Mouse (Mus musculus) limb, embryonic 15.5 days (tissue): Measurements from ENCODE around the gene Tbxas1. TPM values are rescaled to one million over a fixed set of nuclear protein-coding genes. Genes with fewer than 3 reads are reported as not detected.

Source experiments
- ATAC-seq: fragments of 200-750 bp; cut with Nextera tagmentation; 2 replicates; pipeline ENCODE4 v1.8.0; 2017; ENCODE audit warnings: low read depth, moderate TSS enrichment; ENCODE audit not compliant: insufficient number of reproducible peaks, low FRiP score, low TSS enrichment
- H3K27ac ChIP-seq: fragments of 300-500 bp; sonication (generic); 2 replicates; pipeline ENCODE4 v1.5.1; 2015; ENCODE audit warnings: moderate library complexity, mild to moderate bottlenecking, inconsistent platforms
- H3K27me3 ChIP-seq: fragments of 300-500 bp; sonication (generic); 2 replicates; pipeline ENCODE4 v1.6.1; 2015; ENCODE audit warnings: inconsistent platforms
- H3K36me3 ChIP-seq: fragments of 300-500 bp; sonication (generic); 2 replicates; pipeline ENCODE4 v1.6.1; 2015; ENCODE audit warnings: inconsistent platforms
- H3K4me1 ChIP-seq: fragments of 300-500 bp; sonication (generic); 2 replicates; pipeline ENCODE4 v1.6.1; 2015; ENCODE audit warnings: inconsistent platforms
- H3K4me2 ChIP-seq: fragments of 300-500 bp; sonication (generic); 2 replicates; pipeline ENCODE4 v1.6.1; 2015; ENCODE audit warnings: mild to moderate bottlenecking, inconsistent platforms
- H3K4me3 ChIP-seq: fragments of 300-500 bp; sonication (generic); 2 replicates; pipeline ENCODE4 v1.5.1; 2015; ENCODE audit warnings: mild to moderate bottlenecking, inconsistent platforms
- H3K9ac ChIP-seq: fragments of 300-500 bp; sonication (generic); 2 replicates; pipeline ENCODE4 v1.6.1; 2015; ENCODE audit warnings: inconsistent platforms
- H3K9me3 ChIP-seq: fragments of 300-500 bp; sonication (generic); 2 replicates; pipeline ENCODE4 v1.6.1; 2016; ENCODE audit warnings: inconsistent platforms
- WGBS: fragments of 180-500 bp; shearing (Covaris S2); methylation state at CpG from one replicate; pipeline ENCODE4 v1.1.7; 2015; 5-methylcytosine and 5-hydroxymethylcytosine counted together
- polyA plus RNA-seq: library from polyadenylated mRNA; unstranded; fragments of >200 nt; fragmentation: Nextera tagmentation; extraction: Ambion mirVana; gene quantifications from 2 replicates; pipeline ENCODE4 v1.2.1, GENCODE M21; 2015

Gene Tbxas1
- polyA plus RNA-seq, 1 experiment from 2014 or later = 3.2 TPM

GRCm38 (mm10) chr6:38949683-38950161, 74.5 kb downstream of the Tbxas1 start:
- Histone ChIP-seq H3K27ac (no peak overlapping the region), H3K36me3 (no peaks in the 10 kb centered on the region), H3K4me3 (no peak overlapping the region), H3K4me1 (peaks cover 2% of the 10 kb centered on the region; the same call in 1 of the 2 replicates), H3K4me2 (no peak overlapping the region), H3K9me3 (no peaks in the 10 kb centered on the region), H3K27me3 (no peaks in the 10 kb centered on the region), H3K9ac (no peak overlapping the region)
- 36% methylated on average over 5 of the region's 5 CpGs for WGBS
- ATAC-seq = no peak

DNA sequence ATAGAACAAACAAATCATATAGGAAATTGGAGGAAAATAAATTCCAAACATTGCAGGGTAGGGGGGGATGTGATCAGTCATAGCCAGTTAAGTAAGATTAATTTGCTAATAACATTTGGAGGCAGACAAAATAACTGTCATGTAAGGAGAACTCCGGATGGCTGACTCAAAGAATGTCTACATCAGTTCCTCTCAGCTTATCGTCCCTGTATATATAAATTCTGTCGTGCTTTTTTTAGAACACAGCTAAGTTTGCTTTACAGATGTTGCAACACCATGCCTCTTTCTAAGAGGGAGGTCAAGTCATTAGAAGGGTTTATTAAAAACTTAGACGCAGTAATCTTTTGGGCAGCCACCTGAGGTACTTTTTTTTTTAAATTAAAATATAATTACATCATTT, 75.1 kb downstream of the Tbxas1 start:
- H3K9me3 ChIP-seq = no peaks in the 10 kb centered on the region
- H3K36me3 ChIP-seq = no peaks in the 10 kb centered on the region
- H3K4me3 ChIP-seq = no peak overlapping the region
- 32% methylated on average over 4 of the region's 4 CpGs for WGBS
- H3K27ac ChIP-seq = no peak overlapping the region
- H3K4me2 ChIP-seq = no peak overlapping the region
- H3K27me3 ChIP-seq = no peaks in the 10 kb centered on the region
- H3K9ac ChIP-seq = no peak overlapping the region
- ATAC-seq = no peak
- peaks cover 2% of the 10 kb centered on the region; the same call in 1 of the 2 replicates for H3K4me1 ChIP-seq

DNA sequence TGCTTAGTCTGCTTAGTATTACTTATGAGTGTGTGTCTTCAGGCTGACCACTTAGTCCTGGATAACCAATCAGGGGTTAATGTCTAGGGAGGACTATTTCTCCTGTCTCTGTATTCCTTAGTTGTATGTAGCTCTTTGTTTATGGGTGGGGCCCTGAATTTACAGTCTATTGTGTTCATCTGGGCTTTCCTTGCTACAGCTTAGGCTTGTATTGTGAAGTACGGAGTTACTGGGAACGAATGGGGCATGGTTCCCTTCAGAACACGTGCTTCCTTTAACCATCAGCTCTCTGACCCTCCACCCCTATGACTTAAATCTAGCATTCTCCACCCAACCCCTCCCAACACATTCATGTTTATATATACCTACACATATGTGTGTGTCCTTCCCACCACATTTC, 75.6 kb downstream of the Tbxas1 start:
- H3K27me3 ChIP-seq = no peaks in the 10 kb centered on the region
- no peak for ATAC-seq
- no peak overlapping the region for H3K9ac ChIP-seq
- H3K9me3 ChIP-seq = no peaks in the 10 kb centered on the region
- WGBS = 65% methylated on average over 3 of the region's 3 CpGs
- H3K36me3 ChIP-seq = no peaks in the 10 kb centered on the region
- H3K4me2 ChIP-seq = no peak overlapping the region
- no peak overlapping the region for H3K27ac ChIP-seq
- H3K4me3 ChIP-seq = no peak overlapping the region
- H3K4me1 ChIP-seq = peaks cover 2% of the 10 kb centered on the region; the same call in 1 of the 2 replicates

DNA sequence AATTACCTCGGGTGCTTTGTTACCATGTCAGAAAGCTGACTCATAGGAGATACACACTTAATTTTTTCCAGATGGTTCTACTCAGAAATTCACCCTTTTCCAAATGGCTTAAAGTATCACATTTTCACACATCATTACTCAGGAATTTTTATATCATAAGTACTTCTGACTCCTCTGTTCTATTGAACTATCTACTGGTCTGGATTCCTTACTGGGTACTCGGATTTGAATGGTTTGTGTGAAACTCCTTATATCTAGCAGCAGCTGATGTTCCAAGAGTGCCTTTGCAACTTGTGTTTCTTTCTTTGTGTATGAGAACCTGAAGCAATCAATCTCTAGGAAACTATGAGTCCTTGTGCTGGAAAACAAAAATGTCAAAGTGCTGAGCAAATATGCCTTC, 81.4 kb downstream of the Tbxas1 start:
- Histone ChIP-seq H3K9me3 (no peaks in the 10 kb centered on the region), H3K36me3 (no peaks in the 10 kb centered on the region), H3K4me3 (no peak overlapping the region), H3K4me2 (no peak overlapping the region), H3K4me1 (0 out of 2 replicates have a peak, but pooled peaks cover 4% of the 10 kb centered on the region), H3K9ac (no peak overlapping the region), H3K27ac (no peak overlapping the region), H3K27me3 (no peaks in the 10 kb centered on the region)
- WGBS = 60% methylated on average over 2 of the region's 2 CpGs
- ATAC-seq = no peak

DNA sequence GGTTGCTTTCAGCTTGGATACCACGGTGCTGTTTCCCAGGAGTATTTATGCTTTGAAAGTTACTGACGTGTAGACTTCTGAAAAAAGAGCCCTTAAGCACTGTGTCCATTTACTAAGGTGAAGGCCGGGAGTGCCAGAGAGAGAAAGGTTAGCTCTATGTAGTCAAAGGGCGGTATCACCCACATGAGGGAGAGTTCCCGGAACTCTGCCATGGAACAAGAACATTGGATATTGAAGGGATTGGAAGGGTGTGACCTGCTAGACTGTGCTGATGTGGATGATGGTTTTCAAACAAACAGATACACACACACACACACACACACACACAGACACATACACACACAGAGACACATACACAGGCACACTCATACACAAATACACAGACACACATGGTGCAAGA, 82.0 kb downstream of the Tbxas1 start:
- Histone ChIP-seq H3K4me1 (0 out of 2 replicates have a peak, but pooled peaks cover 4% of the 10 kb centered on the region), H3K27ac (no peak overlapping the region), H3K4me2 (no peak overlapping the region), H3K9me3 (no peaks in the 10 kb centered on the region), H3K4me3 (no peak overlapping the region), H3K27me3 (no peaks in the 10 kb centered on the region), H3K36me3 (no peaks in the 10 kb centered on the region), H3K9ac (no peak overlapping the region)
- WGBS = 76% methylated on average over 5 of the region's 5 CpGs
- ATAC-seq = no peak

- no peak overlapping the region for H3K27ac ChIP-seq
- no peak overlapping the region for H3K4me2 ChIP-seq
- H3K9me3 ChIP-seq = no peaks in the 10 kb centered on the region
- no peaks in the 10 kb centered on the region for H3K27me3 ChIP-seq
- ATAC-seq = no peak
- H3K36me3 ChIP-seq = no peaks in the 10 kb centered on the region
- 85% methylated on average over 9 of the region's 9 CpGs for WGBS
- no peak overlapping the region for H3K9ac ChIP-seq
- 0 out of 2 replicates have a peak, but pooled peaks cover 4% of the 10 kb centered on the region for H3K4me1 ChIP-seq
- no peak overlapping the region for H3K4me3 ChIP-seq
Observed at GRCm38 (mm10) chr6:38959502-38959901, 84.3 kb downstream of the Tbxas1 start.

- no peaks in the 10 kb centered on the region for H3K27me3 ChIP-seq
- H3K9ac ChIP-seq = no peak overlapping the region
- H3K4me3 ChIP-seq = no peak overlapping the region
- WGBS = 66% methylated on average over 3 of the region's 3 CpGs
- no peaks in the 10 kb centered on the region for H3K9me3 ChIP-seq
- no peaks in the 10 kb centered on the region for H3K36me3 ChIP-seq
- no peak overlapping the region for H3K27ac ChIP-seq
- H3K4me1 ChIP-seq = 0 out of 2 replicates have a peak, but pooled peaks cover 4% of the 10 kb centered on the region
- ATAC-seq = no peak
- H3K4me2 ChIP-seq = no peak overlapping the region
Observed at GRCm38 (mm10) chr6:38960367-38960766, 85.2 kb downstream of the Tbxas1 start.

DNA sequence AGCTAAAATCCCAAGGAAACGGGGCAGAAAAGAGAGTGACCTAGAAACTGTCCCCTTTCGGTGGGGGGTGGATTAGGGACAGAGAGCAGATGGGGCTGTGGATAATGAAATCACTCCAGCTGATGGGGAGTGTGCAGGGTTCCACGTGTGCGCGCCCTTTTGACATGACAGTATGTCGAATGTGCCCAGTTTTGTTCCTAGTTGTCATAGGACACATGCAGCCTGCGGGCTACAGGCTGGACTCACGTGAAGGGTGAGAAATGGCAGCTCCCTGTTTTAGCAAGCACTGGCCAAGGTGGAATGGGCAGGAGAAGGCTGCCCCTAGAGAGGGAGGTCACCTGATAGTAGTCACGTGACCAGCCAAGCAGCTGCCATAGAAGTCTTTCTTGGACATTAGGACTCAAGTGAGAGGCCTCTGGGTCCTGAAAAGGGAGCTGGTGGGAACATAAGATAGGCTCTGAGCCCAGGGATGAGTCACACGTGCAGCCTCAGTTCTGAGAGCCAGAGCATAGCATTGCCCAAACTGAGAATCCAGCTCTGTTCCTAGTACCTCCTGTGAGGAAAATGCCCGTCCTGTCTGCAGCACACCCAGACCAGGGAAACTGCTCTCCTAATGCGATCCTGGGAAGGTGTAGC, 85.7 kb downstream of the Tbxas1 start:
- H3K36me3 ChIP-seq = no peaks in the 10 kb centered on the region
- H3K4me2 ChIP-seq = no peak overlapping the region
- H3K27me3 ChIP-seq = no peaks in the 10 kb centered on the region
- H3K4me1 ChIP-seq = 0 out of 2 replicates have a peak, but pooled peaks cover 4% of the 10 kb centered on the region
- H3K4me3 ChIP-seq = no peak overlapping the region
- no peak overlapping the region for H3K9ac ChIP-seq
- H3K9me3 ChIP-seq = no peaks in the 10 kb centered on the region
- no peak overlapping the region for H3K27ac ChIP-seq
- WGBS = 69% methylated on average over 12 of the region's 12 CpGs
- ATAC-seq = no peak

GRCm38 (mm10) chr6:38961427-38962033, 86.3 kb downstream of the Tbxas1 start:
- Histone ChIP-seq H3K4me3 (no peak overlapping the region), H3K9ac (no peak overlapping the region), H3K4me2 (no peak overlapping the region), H3K9me3 (no peaks in the 10 kb centered on the region), H3K4me1 (0 out of 2 replicates have a peak, but pooled peaks cover 4% of the 10 kb centered on the region), H3K27me3 (no peaks in the 10 kb centered on the region), H3K36me3 (no peaks in the 10 kb centered on the region), H3K27ac (no peak overlapping the region)
- WGBS = 59% methylated on average over 8 of the region's 8 CpGs
- ATAC-seq = no peak

- H3K4me3 ChIP-seq = no peak overlapping the region
- H3K4me1 ChIP-seq = no peaks in the 10 kb centered on the region
- 0 out of 2 replicates have a peak overlapping the region, but pooled peaks have one; percentile 47 for H3K27ac ChIP-seq
- 93% methylated on average over 5 of the region's 5 CpGs for whole genome bisulfite sequencing
- no peak overlapping the region for H3K4me2 ChIP-seq
- no peaks in the 10 kb centered on the region for H3K36me3 ChIP-seq
- H3K9me3 ChIP-seq = no peaks in the 10 kb centered on the region
- no peak for ATAC-seq
- no peaks in the 10 kb centered on the region for H3K27me3 ChIP-seq
- H3K9ac ChIP-seq = no peak overlapping the region
Observed at GRCm38 (mm10) chr6:38966839-38967238, 91.6 kb downstream of the Tbxas1 start.

DNA sequence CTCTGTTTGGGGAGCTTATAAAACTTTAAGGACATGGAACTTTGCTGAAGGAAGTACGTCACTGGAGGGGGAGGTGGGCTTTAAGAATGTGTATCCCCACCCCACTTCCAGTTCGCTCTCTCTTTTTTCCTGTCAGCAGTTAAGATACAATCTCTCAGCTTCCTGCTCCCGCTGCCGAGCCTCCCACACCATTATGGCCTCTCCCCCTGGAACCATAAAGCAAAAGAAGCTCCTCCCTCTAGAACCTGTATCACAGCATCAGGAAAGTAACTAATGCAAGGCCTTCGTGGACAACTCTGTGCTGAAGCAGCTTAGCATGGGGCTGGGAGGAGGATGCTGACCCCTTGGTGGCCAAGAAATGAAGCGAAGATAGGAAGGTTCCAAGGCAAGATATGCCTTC, 92.1 kb downstream of the Tbxas1 start:
- no peak overlapping the region for H3K4me3 ChIP-seq
- WGBS = 59% methylated on average over 6 of the region's 6 CpGs

DNA sequence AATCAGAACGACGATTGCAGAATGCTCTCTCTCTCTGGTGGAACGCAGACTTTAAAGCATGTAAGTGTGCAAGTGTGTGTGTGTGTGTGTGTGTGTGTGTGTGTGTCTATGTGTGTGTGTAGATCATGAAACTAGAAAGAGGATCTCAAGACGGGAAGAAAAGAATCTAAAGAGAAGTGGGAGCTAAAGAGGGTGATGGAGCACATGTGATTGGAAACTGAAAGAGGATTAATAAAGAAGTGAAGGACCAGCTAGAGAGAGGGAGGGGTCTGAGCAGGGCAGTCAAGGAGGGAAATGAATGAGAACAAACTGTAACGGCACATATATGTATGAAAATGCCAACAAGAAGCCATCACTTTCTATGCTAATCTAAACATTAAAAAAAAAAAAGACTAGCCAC, 92.8 kb downstream of the Tbxas1 start:
- Histone ChIP-seq H3K9ac (no peak overlapping the region), H3K4me3 (no peak overlapping the region), H3K9me3 (no peaks in the 10 kb centered on the region), H3K4me2 (no peak overlapping the region), H3K4me1 (no peaks in the 10 kb centered on the region), H3K27me3 (no peaks in the 10 kb centered on the region), H3K36me3 (no peaks in the 10 kb centered on the region), H3K27ac (no peak overlapping the region)
- WGBS = 76% methylated on average over 5 of the region's 5 CpGs
- no peak for ATAC-seq

More for the DNA sequence above, 92.1 kb downstream of the Tbxas1 start:
- no peaks in the 10 kb centered on the region for H3K9me3 ChIP-seq
- peak overlapping the region; percentile 47; the same call in 1 of the 2 replicates for H3K27ac ChIP-seq
- no peak overlapping the region for H3K9ac ChIP-seq
- no peak overlapping the region for H3K4me2 ChIP-seq
- no peak for ATAC-seq
- H3K27me3 ChIP-seq = no peaks in the 10 kb centered on the region
- H3K36me3 ChIP-seq = no peaks in the 10 kb centered on the region
- H3K4me1 ChIP-seq = no peaks in the 10 kb centered on the region
